Mouse (Mus musculus) heart, embryonic 13.5 days (tissue): ENCODE results near the gene Exoc2. TPM values are rescaled to one million over a fixed set of nuclear protein-coding genes. Genes with fewer than 3 reads are reported as not detected.

Source experiments
- ATAC-seq: fragments of 200-750 bp; cut with Nextera tagmentation; 2 replicates; pipeline ENCODE4 v1.8.0; 2017; ENCODE audit warnings: moderate TSS enrichment; ENCODE audit not compliant: insufficient number of reproducible peaks, low FRiP score, low TSS enrichment; ENCODE audit errors: extremely low read depth
- H3K27ac ChIP-seq: fragments of 300-500 bp; sonication (generic); replicated peaks from 2 replicates; pipeline ENCODE4 v1.5.1; 2015; ENCODE audit warnings: moderate library complexity, mild to moderate bottlenecking, inconsistent platforms
- H3K27me3 ChIP-seq: fragments of 300-500 bp; sonication (generic); replicated peaks from 2 replicates; pipeline ENCODE4 v1.6.1; 2015; ENCODE audit warnings: mild to moderate bottlenecking, inconsistent platforms
- H3K36me3 ChIP-seq: fragments of 300-500 bp; sonication (generic); 2 replicates; pipeline ENCODE4 v1.6.1; 2015; ENCODE audit warnings: mild to moderate bottlenecking, inconsistent platforms
- H3K4me1 ChIP-seq: fragments of 300-500 bp; sonication (generic); 2 replicates; pipeline ENCODE4 v1.6.1; 2015; ENCODE audit warnings: inconsistent platforms
- H3K4me2 ChIP-seq: fragments of 300-500 bp; sonication (generic); 2 replicates; pipeline ENCODE4 v1.6.1; 2015; ENCODE audit warnings: inconsistent platforms, mild to moderate bottlenecking, moderate library complexity
- H3K4me3 ChIP-seq: fragments of 300-500 bp; sonication (generic); 2 replicates; pipeline ENCODE4 v1.5.1; 2015; ENCODE audit warnings: moderate library complexity, mild to moderate bottlenecking, inconsistent platforms
- H3K9ac ChIP-seq: fragments of 300-500 bp; sonication (generic); 2 replicates; pipeline ENCODE4 v1.6.1; 2015; ENCODE audit warnings: inconsistent platforms, mild to moderate bottlenecking, moderate library complexity
- H3K9me3 ChIP-seq: fragments of 300-500 bp; sonication (generic); 2 replicates; pipeline ENCODE4 v1.6.1; 2016; ENCODE audit warnings: inconsistent platforms
- WGBS: fragments of 180-500 bp; shearing (Covaris S2); methylation state at CpG from one replicate; pipeline ENCODE4 v1.1.7; 2015; ENCODE audit warnings: mixed read lengths; 5-methylcytosine and 5-hydroxymethylcytosine counted together
- polyA plus RNA-seq: library from polyadenylated mRNA; unstranded; fragments of >200 nt; fragmentation: Nextera tagmentation; extraction: Ambion mirVana; gene quantifications from 2 replicates; pipeline ENCODE4 v1.2.1, GENCODE M21; 2015

The Exoc2 gene
- polyA plus RNA-seq, 1 experiment from 2014 or later: 20.1 TPM

- Histone ChIP-seq H3K27ac (no peak overlapping the region), H3K27me3 (no peaks in the 10 kb centered on the region), H3K4me1 (peaks cover 44% of the 10 kb centered on the region), H3K36me3 (no peaks in the 10 kb centered on the region), H3K4me3 (no peak overlapping the region), H3K9me3 (no peaks in the 10 kb centered on the region), H3K4me2 (no peak overlapping the region), H3K9ac (no peak overlapping the region)
- ATAC-seq: no peak
- WGBS: 63% methylated on average over 5 of the region's 5 CpGs
These were observed 183.9 kb downstream of the Exoc2 start for GRCm38 (mm10) chr13:30790016-30790415.

GRCm38 (mm10) chr13:30788421-30788820 is 185.5 kb downstream of the Exoc2 start:
- H3K9ac ChIP-seq: no peak overlapping the region
- H3K4me1 ChIP-seq: peaks cover 43% of the 10 kb centered on the region
- H3K27me3 ChIP-seq: no peaks in the 10 kb centered on the region
- no peaks in the 10 kb centered on the region for H3K36me3 ChIP-seq
- no peak overlapping the region for H3K4me3 ChIP-seq
- no peak overlapping the region for H3K4me2 ChIP-seq
- 75% methylated on average over 3 of the region's 3 CpGs for WGBS
- no peaks in the 10 kb centered on the region for H3K9me3 ChIP-seq
- ATAC-seq: no peak
- no peak overlapping the region for H3K27ac ChIP-seq

- Histone ChIP-seq H3K9me3 (no peaks in the 10 kb centered on the region), H3K4me3 (no peak overlapping the region), H3K27me3 (no peaks in the 10 kb centered on the region), H3K4me2 (no peak overlapping the region), H3K4me1 (peaks cover 42% of the 10 kb centered on the region), H3K27ac (no peak overlapping the region), H3K36me3 (no peaks in the 10 kb centered on the region), H3K9ac (no peak overlapping the region)
- no peak for ATAC-seq
- WGBS: 77% methylated on average over 4 of the region's 4 CpGs
These were observed 185.9 kb downstream of the Exoc2 start for GRCm38 (mm10) chr13:30787960-30788359.

- no peak overlapping the region for H3K4me2 ChIP-seq
- ATAC-seq: no peak
- WGBS: 78% methylated on average over 2 of the region's 2 CpGs
These were observed 186.3 kb downstream of the Exoc2 start for GRCm38 (mm10) chr13:30787556-30787955.

GRCm38 (mm10) chr13:30787036-30787320 is 186.9 kb downstream of the Exoc2 start:
- Histone ChIP-seq H3K9ac (no peak overlapping the region), H3K4me1 (peaks cover 42% of the 10 kb centered on the region), H3K36me3 (no peaks in the 10 kb centered on the region), H3K27me3 (no peaks in the 10 kb centered on the region), H3K4me2 (no peak overlapping the region), H3K4me3 (no peak overlapping the region), H3K27ac (no peak overlapping the region), H3K9me3 (no peaks in the 10 kb centered on the region)
- 54% methylated on average over 2 of the region's 2 CpGs for WGBS
- ATAC-seq: no peak

More at GRCm38 (mm10) chr13:30787556-30787955, 186.3 kb downstream of the Exoc2 start:
- H3K9ac ChIP-seq: no peak overlapping the region
- no peaks in the 10 kb centered on the region for H3K36me3 ChIP-seq
- H3K4me3 ChIP-seq: no peak overlapping the region
- H3K9me3 ChIP-seq: no peaks in the 10 kb centered on the region
- H3K4me1 ChIP-seq: peaks cover 41% of the 10 kb centered on the region
- H3K27me3 ChIP-seq: no peaks in the 10 kb centered on the region
- H3K27ac ChIP-seq: no peak overlapping the region

GRCm38 (mm10) chr13:30786235-30787035 is 187.5 kb downstream of the Exoc2 start:
- H3K27ac ChIP-seq: no peak overlapping the region
- peaks cover 47% of the 10 kb centered on the region for H3K4me1 ChIP-seq
- 57% methylated on average over 5 of the region's 5 CpGs for WGBS
- no peaks in the 10 kb centered on the region for H3K36me3 ChIP-seq
- ATAC-seq: no peak
- H3K4me3 ChIP-seq: no peak overlapping the region
- H3K27me3 ChIP-seq: no peaks in the 10 kb centered on the region
- no peak overlapping the region for H3K9ac ChIP-seq
- no peaks in the 10 kb centered on the region for H3K9me3 ChIP-seq
- no peak overlapping the region for H3K4me2 ChIP-seq

GRCm38 (mm10) chr13:30785423-30786040 is 188.4 kb downstream of the Exoc2 start:
- no peaks in the 10 kb centered on the region for H3K27me3 ChIP-seq
- no peak for ATAC-seq
- H3K4me2 ChIP-seq: no peak overlapping the region
- no peaks in the 10 kb centered on the region for H3K36me3 ChIP-seq
- no peak overlapping the region for H3K4me3 ChIP-seq
- no peaks in the 10 kb centered on the region for H3K9me3 ChIP-seq
- no peak overlapping the region for H3K9ac ChIP-seq
- peaks cover 52% of the 10 kb centered on the region for H3K4me1 ChIP-seq
- no peak overlapping the region for H3K27ac ChIP-seq
- 67% methylated on average over 4 of the region's 4 CpGs for WGBS

- H3K9me3 ChIP-seq: no peaks in the 10 kb centered on the region
- H3K4me2 ChIP-seq: peak overlapping the region; percentile 36
- no peaks in the 10 kb centered on the region for H3K36me3 ChIP-seq
- H3K4me3 ChIP-seq: no peak overlapping the region
- H3K27ac ChIP-seq: peak overlapping the region; percentile 36; the same call in 1 of the 2 replicates
- ATAC-seq: no peak
- peaks cover 50% of the 10 kb centered on the region for H3K4me1 ChIP-seq
- WGBS: 35% methylated on average over 8 of the region's 8 CpGs
- no peak overlapping the region for H3K9ac ChIP-seq
- H3K27me3 ChIP-seq: no peaks in the 10 kb centered on the region
These were observed 191.5 kb downstream of the Exoc2 start for GRCm38 (mm10) chr13:30782419-30782818.

- Histone ChIP-seq H3K27ac (peak overlapping the region; percentile 36), H3K27me3 (no peaks in the 10 kb centered on the region), H3K9me3 (no peaks in the 10 kb centered on the region), H3K9ac (no peak overlapping the region), H3K4me3 (no peak overlapping the region), H3K4me1 (peaks cover 45% of the 10 kb centered on the region), H3K36me3 (no peaks in the 10 kb centered on the region), H3K4me2 (peak overlapping the region; percentile 36)
- WGBS: 18% methylated on average over 2 of the region's 2 CpGs
- ATAC-seq: peak; percentile 48; the same call in 1 of the 2 replicates
These were observed 192.0 kb downstream of the Exoc2 start for GRCm38 (mm10) chr13:30781905-30782304.

- H3K9me3 ChIP-seq: no peaks in the 10 kb centered on the region
- H3K27ac ChIP-seq: no peak overlapping the region
- no peak overlapping the region for H3K4me3 ChIP-seq
- H3K36me3 ChIP-seq: no peaks in the 10 kb centered on the region
- no peak overlapping the region for H3K9ac ChIP-seq
- no peaks in the 10 kb centered on the region for H3K27me3 ChIP-seq
- 53% methylated on average over 11 of the region's 11 CpGs for WGBS
- H3K4me1 ChIP-seq: peaks cover 18% of the 10 kb centered on the region
- no peak overlapping the region for H3K4me2 ChIP-seq
- ATAC-seq: no peak
These were observed 196.2 kb downstream of the Exoc2 start for GRCm38 (mm10) chr13:30777678-30778179.

GRCm38 (mm10) chr13:30776021-30776420 is 197.9 kb downstream of the Exoc2 start:
- no peak overlapping the region for H3K27ac ChIP-seq
- no peaks in the 10 kb centered on the region for H3K9me3 ChIP-seq
- H3K27me3 ChIP-seq: no peaks in the 10 kb centered on the region
- H3K4me3 ChIP-seq: no peak overlapping the region
- no peak overlapping the region for H3K4me2 ChIP-seq
- H3K9ac ChIP-seq: no peak overlapping the region
- ATAC-seq: no peak
- H3K36me3 ChIP-seq: no peaks in the 10 kb centered on the region
- WGBS: 68% methylated on average over 2 of the region's 2 CpGs
- peaks cover under 1% of the 10 kb centered on the region for H3K4me1 ChIP-seq
